Mouse (Mus musculus): Measurements from ENCODE around the gene Slc48a1.

The Slc48a1 gene

GRCm38 (mm10) chr15:97801811-97802210, 23.5 kb downstream of the Slc48a1 start:
- no peak for DNase-seq (ENCODE audit: low read depth, low spot score)

GRCm38 (mm10) chr15:97802575-97802974, 24.3 kb downstream of the Slc48a1 start:
- DNase-seq (ENCODE audit: low read depth, low spot score) = no peak

GRCm38 (mm10) chr15:97807867-97808266, 29.5 kb downstream of the Slc48a1 start:
- no peak for DNase-seq (ENCODE audit: low read depth, low spot score)

GRCm38 (mm10) chr15:97808532-97808931, 30.2 kb downstream of the Slc48a1 start:
- no peak for DNase-seq (ENCODE audit: low read depth, low spot score)

GRCm38 (mm10) chr15:97809206-97809605, 30.9 kb downstream of the Slc48a1 start:
- no peak for DNase-seq (ENCODE audit: low read depth, low spot score)

GRCm38 (mm10) chr15:97809942-97810341, 31.6 kb downstream of the Slc48a1 start:
- no peak for DNase-seq (ENCODE audit: low read depth, low spot score)

- DNase-seq (ENCODE audit: low read depth, low spot score) = no peak
Observed at GRCm38 (mm10) chr15:97810399-97810798, 32.1 kb downstream of the Slc48a1 start.

GRCm38 (mm10) chr15:97811307-97811706, 33.0 kb downstream of the Slc48a1 start:
- DNase-seq (ENCODE audit: low read depth, low spot score) = no peak

GRCm38 (mm10) chr15:97812126-97812525, 33.8 kb downstream of the Slc48a1 start:
- peak; percentile 90 for DNase-seq (ENCODE audit: low read depth, low spot score)

GRCm38 (mm10) chr15:97812875-97813274, 34.6 kb downstream of the Slc48a1 start:
- DNase-seq (ENCODE audit: low read depth, low spot score) = no peak

- no peak for DNase-seq (ENCODE audit: low read depth, low spot score)
Observed at GRCm38 (mm10) chr15:97813452-97814204, 35.3 kb downstream of the Slc48a1 start.

- no peak for DNase-seq (ENCODE audit: low read depth, low spot score)
Observed at GRCm38 (mm10) chr15:97814703-97815102, 36.4 kb downstream of the Slc48a1 start.

GRCm38 (mm10) chr15:97815254-97815653, 36.9 kb downstream of the Slc48a1 start:
- DNase-seq (ENCODE audit: low read depth, low spot score) = no peak

GRCm38 (mm10) chr15:97816199-97816994, 38.1 kb downstream of the Slc48a1 start:
- DNase-seq (ENCODE audit: low read depth, low spot score) = no peak

GRCm38 (mm10) chr15:97819937-97820336, 41.6 kb downstream of the Slc48a1 start:
- DNase-seq (ENCODE audit: low read depth, low spot score) = no peak

GRCm38 (mm10) chr15:97821321-97821982, 43.1 kb downstream of the Slc48a1 start:
- no peak for DNase-seq (ENCODE audit: low read depth, low spot score)

GRCm38 (mm10) chr15:97821983-97822363, 43.7 kb downstream of the Slc48a1 start:
- DNase-seq (ENCODE audit: low read depth, low spot score) = no peak

GRCm38 (mm10) chr15:97822545-97823228, 44.4 kb downstream of the Slc48a1 start:
- no peak for DNase-seq (ENCODE audit: low read depth, low spot score)

- no peak for DNase-seq (ENCODE audit: low read depth, low spot score)
Observed at GRCm38 (mm10) chr15:97823479-97823878, 45.2 kb downstream of the Slc48a1 start.

GRCm38 (mm10) chr15:97824042-97824441, 45.7 kb downstream of the Slc48a1 start:
- no peak for DNase-seq (ENCODE audit: low read depth, low spot score)

- peak; percentile 65 for DNase-seq (ENCODE audit: low read depth, low spot score)
Observed at GRCm38 (mm10) chr15:97825071-97825940, 47.0 kb downstream of the Slc48a1 start.

All from telencephalon, adult 2 months (tissue).